Mouse (Mus musculus): Measurements from ENCODE around the gene Bcl2l13.
A peak's percentile ranks its signal among the peaks of the same experiment; 100 is the strongest.
"Not testable (repeated sequence)": the region's sequence is repeated elsewhere in the genome, so short reads cannot be mapped to it uniquely, and the experiment has no call there.

The Bcl2l13 gene

DNA sequence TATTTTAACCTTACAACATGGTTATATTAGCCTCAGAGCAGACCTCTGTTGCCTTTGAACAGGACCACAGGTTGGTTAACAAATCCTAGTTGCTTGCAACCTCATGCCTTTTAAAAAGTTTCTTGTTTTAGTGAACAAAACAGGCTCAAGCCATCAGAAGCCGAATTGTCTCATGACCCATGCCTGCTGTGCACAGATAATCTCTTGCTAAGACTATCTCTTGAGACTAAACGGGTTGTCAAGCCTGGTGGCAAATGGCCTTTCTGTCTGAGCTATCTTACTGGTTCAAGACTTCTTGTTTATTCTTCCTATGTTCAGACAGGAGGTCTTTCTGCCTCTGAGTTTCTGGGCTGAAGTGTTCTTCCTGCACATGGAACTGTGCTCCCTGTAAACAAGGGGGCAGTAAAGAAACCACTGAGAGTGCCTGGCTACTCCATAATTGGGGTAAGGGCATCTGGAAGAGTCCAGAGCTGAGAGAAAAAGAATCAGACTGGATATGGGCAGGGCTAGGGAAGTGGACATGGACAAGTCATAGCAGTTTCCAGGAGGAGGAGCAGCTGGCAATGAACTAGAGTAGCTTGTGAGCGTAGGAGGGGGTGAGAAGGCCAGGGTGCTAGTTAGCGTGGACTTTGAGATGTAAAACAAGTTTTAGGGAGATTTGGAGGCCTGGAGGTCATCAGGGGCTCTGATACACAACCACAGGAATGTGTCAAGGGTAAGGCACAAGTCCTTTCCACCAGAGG, 5.0 kb upstream of the Bcl2l13 start:
- no peak for DNase-seq (ENCODE audit: low spot score)

DNA sequence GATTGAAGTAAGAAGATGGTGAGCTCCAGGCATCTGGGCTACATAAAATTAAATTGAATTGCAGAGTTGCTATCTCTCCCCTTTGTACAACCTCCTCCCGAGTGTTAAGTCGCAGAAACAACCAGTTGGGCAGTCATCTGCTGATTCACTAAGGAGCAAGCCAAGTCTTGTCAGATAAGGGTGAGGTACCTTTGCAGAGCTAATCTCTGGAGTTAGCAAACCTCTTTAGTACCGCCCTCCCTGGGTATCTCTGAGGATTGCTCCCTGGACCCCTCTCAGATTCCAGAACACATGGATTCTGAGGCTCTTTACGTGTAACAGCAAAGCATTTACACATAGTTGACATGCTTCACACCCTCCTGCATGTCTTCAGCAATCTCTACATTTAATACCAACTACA, 3.9 kb upstream of the Bcl2l13 start:
- DNase-seq (ENCODE audit: low spot score): no peak

DNA sequence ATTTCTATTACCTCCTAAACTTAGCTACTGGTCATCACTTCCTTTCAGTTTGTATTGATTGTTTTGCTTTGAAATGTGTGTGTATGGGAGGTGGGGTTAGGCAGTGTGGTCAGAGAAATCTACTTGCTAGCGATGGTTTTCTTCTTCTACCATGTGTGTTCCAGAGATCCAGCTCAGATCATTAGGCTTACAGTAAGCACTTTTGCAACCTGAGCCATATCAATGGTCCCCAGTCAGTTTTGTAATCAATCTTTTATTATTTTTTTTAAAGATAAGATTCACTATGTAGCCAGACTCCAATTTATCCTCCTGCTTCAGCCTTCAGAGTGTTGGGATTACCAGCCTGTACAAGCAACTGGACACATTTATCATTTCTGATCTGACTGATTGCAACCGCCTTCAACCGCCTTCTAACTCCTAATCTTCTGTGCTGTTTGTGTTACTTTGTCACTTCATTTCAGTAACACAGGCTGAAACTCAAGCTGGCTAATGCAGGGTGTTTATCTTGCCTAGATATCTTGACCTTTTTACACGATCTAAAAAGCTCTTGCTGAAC, 1.2 kb upstream of the Bcl2l13 start:
- DNase-seq (ENCODE audit: low spot score): no peak

DNA sequence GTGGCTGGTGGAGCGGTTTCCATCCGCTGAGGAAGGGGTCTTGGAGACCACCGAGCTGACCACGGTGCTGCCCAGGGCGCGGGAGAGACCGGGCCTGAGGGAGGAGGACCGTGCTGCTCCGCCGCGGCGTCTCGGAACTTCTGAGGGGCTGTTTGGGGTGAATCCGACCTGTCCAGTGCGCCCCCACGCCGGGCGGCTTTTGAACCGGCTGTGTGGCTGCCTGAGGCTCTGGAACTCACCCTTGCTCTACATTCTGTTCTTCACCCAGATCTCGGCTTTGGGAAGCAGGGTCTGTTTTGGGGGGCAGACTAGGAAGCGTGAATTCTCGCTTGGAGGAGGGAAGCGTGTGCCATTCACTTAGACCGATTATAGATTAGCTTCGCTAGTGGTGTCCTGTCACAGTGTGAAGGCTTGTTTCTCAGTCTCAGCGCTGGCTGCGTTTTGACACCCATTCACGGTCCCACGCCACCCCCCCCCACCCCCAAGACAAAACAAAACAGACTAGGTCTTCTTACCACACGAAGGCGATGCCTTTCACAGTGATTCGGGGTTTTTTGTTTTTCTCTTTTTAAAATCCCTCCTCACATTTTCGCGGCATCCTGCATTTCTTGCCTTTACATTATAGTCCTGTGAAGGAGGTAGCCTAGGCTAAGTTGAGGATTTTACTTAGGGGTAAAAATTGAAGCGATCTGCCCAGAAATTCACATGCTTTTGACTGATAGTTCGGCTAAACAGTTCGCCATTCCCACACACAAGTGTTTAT, 558 bp downstream of the Bcl2l13 start:
- no peak for DNase-seq (ENCODE audit: low spot score)

DNA sequence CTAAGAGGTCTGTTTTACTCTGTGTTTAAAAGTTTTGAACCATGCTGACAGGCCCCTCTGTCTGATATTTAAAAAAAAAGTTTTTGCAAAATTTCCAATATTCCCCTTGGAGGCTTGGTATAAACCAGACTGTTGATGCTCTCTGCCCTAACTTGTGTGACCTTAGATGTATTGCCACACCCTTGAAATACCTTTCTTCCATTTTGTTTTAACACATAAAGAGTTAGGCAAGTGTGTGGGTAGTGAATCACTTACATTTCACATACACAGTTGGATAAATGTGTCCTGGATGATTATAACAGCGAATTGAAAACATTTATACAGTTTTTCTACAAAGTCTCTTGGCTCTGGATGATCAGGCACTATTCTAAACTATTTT, 1.1 kb downstream of the Bcl2l13 start:
- DNase-seq (ENCODE audit: low spot score): no peak

DNA sequence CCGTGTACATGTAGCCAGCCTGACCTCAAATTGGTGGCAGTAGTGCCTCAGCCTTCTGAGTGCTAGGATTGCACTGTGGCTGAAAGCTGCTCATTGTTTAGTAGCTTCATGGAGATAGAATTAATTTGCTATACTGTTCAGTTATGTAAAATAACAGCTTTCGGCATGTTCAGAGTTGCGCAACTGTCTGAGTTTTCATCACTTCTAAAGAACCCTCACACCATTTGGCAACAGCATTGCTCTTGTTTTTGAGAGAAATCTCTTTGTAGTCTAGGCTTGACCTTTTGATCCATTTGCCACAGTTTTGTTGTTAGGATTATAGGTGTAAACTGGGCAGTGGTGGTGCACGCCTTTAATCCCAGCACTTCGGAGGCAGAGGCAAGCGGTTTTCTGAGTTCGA, 4.2 kb downstream of the Bcl2l13 start:
- DNase-seq (ENCODE audit: low spot score): no peak

DNA sequence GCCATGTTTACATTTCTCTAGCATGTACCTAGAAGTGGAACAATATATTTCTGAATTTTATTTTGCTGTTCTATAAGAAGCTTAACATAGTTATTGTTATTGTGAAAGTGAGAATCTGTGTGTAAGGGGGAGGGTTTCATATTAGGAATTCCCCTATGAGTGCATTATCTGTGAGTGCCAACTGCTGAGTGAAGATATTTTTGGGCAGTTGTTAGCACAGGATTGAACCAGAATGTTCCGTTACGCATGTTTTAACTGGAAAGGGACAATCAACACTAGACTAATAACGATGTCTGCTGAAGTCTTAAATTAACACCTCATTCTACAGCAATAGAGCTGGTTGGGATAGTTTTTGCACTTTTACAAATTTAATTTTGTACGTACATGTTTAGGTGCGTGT, 5.7 kb downstream of the Bcl2l13 start:
- DNase-seq (ENCODE audit: low spot score): no peak

DNA sequence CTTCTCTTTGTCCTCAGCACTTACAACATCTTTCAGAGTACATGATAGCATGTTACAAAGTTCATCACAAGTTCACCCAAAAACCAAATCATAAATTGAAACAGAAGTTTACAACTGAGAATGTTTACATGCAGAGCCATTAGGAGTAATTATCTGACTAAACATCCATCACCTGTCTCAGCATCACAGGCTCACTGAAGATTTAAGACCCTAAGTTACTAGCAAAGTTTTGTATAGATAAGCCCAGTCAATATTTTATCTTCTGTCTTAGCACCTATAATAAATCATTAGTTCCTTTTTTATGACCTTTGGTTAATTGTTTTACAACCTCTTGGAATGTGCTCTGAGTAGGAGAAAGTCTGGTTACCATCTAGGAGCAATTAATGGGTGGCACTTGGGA, 14.7 kb downstream of the Bcl2l13 start:
- not testable (repeated sequence) for DNase-seq (ENCODE audit: low spot score)

DNA sequence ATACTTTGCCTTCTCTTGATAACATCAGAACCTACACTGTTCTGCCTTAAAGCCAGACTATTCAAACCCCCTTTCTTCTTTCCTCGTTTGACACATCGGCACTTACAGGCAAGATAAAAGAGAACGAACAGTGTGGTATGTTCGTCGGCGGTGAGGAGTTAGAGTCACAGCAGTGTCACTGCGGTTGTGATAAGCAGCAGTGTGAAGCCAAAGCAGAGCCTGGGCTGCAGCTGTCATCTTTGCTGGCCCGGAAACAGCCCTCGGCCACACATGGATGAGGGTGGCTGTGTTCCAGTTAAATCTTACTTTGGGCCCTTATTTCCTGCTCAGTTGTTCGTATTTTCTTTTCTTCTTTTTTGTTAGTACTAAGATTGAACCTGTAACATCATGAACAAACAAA, 18.4 kb downstream of the Bcl2l13 start:
- DNase-seq (ENCODE audit: low spot score): no peak

DNA sequence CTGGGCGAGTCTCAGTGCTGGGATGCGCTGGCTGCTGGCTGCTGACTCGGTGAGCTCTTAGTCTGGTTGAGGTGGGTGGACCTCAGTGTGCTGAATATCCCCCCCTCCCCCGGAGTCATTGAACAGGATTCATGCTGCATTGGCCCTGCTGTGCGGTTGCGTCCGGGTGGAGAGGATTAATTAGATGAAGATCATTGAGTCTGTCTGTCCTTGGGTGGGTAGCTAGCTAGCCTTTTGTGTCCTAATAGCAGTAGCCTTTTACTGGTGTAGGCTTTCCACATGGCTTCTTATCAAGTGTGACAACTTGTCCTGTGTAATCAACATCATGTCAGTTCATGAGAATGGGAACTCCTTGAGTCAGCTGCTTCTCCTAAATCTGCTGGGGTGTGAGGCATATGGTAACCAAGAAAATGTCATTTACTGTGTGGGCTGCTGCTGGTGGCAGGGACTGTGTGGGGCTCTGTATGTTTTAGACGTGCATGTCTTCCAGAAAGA, 22.3 kb downstream of the Bcl2l13 start:
- DNase-seq (ENCODE audit: low spot score): peak; percentile 41

DNA sequence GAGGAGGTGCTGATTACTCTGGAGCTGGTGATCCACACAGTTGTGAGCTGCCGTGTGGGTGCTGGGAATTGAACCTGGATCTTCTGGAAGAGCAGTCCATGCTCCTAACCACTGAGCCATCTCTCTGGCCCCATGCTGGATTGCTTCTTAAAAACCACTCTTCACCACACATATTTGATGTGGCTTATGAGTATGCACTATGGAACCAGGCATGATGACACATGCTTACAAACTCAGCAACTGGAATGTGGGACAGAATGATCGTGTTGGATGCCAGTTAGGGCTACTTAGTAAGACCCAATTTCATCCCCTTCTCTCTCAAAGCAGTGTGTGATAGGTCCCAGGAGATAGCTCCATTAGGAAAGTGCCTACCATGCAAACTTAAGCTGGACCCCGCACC, 24.1 kb downstream of the Bcl2l13 start:
- no peak for DNase-seq (ENCODE audit: low spot score)

DNA sequence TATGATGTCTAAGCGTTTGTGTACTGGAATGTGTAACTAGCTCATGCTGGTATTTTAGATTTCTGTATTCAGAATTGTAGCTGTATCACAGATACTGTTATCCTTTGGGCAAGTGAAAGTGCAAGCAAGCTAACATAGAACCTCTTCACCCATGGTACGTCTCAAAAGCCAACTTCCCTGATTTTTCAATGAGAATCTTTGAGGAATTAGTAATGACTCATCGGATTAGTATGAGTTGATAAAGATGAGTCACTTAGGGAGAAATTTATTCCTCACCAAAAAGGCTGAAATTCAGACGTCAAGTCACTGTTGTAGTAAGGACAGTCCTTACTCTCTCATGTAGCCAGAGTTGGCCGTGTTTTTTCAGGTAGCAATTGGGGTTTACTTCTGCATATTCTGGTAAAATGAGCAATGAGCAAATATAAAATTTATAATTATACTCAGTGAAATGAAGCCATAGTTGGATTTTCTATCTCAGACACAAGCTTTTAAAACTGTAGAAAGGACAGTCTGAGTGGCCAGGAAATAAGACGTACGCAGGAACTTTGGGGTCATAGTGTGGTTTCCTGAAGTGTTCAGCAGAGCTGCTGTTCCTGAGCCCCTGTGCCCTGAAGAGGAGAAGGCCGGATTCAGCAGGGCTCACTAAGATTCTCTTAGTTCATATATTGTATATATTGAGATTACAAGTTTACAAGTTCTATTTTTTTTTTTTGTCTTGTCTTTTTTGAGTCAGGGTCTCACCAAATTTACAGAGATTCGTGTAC, 30.2 kb downstream of the Bcl2l13 start:
- DNase-seq (ENCODE audit: low spot score): no peak

DNA sequence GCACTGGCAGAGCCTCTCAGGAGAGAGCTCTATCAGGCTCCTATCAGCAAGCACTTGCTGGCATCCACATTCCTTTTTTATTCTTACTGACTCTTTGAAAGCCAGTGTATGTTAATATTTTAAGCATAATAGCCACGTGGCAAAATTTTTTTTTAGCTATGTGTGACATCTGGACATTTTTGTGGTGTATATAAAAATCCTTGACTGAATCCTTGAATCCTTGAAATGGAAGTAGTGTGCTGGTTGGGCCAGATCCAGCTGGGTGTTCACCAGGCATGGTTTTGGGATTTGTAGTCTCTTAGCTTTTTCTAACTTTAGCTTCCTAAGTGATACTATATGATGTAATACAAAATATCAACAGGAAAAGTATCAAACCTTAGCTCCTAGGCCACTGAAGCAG, 32.8 kb downstream of the Bcl2l13 start:
- no peak for DNase-seq (ENCODE audit: low spot score)

DNA sequence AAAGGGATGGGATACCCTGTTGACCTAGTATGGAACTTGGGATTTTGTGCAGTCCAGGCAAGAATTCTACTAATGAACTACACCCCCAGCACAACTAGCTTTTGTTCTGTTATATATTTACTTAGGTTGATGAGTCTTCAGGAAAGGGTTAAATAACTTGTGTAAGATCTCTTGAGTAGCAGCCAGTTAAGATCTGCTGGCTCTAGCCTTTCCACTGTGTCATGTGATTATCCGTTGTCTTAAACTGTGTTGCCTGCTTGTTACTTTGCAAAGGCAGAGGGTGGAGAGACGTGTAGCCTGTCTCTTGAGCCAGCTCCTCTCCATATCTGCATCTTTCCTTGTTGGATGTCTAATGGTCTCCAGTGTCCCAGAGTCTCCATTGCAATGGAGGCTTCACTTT, 35.3 kb downstream of the Bcl2l13 start:
- DNase-seq (ENCODE audit: low spot score): no peak

DNA sequence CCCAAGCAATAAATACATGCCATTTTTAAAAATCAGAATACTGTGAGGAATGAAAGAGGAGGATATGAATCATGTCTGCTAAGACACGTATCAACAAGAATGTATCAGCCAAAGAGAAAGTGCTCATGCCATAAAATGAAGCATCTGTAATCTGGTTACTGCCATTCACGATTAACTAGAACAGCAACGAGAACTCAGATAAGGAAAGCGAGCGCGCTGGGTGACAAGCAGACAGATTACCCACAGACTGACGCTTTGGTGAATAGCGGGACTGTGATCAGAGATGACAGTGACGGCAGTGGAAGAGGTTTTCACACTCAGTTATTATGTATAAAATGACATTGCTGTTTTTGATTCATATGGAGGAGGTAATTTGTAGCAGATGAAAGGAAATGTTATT, 37.9 kb downstream of the Bcl2l13 start:
- DNase-seq (ENCODE audit: low spot score): no peak

DNA sequence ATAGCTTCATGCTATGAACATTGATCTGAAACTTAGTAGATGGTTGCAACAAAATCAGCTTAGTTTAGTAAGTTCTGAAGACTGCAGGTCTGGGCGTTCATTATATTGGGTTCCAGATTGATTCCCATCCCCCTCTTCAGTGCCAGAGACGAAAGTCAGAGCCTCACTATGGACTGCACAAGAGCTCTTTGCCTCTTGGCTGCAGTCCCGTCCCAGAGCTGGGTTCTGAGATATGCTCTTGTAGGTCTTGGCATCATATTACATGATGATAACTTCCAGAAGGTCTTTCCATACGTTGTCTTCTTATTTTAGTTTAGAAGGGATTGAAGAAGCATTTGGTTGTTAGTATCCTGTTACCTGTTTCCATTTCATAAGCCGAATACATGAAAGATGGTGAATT, 43.0 kb downstream of the Bcl2l13 start:
- DNase-seq (ENCODE audit: low spot score): no peak

DNA sequence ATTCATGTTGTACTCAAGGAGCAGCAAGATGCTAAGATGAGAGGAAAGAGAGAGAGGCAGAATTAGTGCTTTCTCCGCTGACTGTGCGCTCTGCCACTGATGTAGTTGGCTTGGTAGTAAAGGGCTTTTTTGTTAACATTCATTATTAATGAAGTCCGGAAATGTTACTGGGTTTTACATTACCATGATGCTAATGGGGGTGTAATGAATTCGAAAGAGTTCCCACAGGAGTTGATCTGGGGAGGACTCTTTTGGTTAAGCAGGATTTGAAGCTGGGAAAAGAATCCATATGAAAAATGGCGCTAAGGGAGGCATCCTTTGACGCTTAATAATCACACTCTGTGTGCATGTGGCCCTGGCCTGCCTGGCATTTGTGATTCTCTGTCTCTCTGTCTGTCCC, 48.4 kb downstream of the Bcl2l13 start:
- DNase-seq (ENCODE audit: low spot score): no peak

DNA sequence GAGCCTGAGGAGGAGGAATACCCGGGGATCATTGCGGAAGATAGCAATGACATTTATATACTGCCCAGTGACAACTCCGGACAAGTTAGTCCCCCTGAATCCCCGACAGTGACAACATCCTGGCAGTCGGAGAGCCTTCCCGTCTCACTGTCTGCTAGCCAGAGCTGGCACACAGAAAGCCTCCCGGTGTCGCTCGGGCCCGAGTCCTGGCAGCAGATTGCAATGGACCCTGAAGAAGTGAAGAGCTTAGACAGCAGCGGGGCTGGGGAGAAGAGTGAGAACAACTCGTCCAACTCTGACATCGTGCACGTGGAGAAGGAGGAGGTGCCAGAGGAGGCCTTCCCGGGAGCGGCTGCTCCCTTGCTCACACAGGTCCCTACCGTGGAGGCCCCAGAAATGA, 50.7 kb downstream of the Bcl2l13 start:
- DNase-seq (ENCODE audit: low spot score): no peak

DNA sequence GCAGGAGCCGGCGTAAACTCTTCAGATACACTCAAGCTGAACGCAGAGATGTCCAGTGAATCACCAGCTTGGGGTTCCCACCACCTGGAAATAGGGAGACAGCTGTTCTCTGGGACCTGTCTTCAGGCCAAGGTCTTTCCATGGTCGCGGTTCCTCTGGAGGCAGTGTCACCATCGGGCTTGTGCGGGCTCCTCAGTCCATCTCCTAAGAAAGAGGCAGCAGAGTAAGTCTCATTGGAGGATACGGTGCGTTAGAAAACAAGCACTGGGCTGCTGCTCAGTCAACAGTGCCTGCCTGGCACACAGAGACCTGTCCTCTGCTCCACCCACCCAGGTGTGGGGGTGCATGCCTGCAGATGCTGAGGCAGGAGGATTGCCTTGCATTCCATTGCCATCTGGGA, 58.1 kb downstream of the Bcl2l13 start:
- DNase-seq (ENCODE audit: low spot score): no peak

DNA sequence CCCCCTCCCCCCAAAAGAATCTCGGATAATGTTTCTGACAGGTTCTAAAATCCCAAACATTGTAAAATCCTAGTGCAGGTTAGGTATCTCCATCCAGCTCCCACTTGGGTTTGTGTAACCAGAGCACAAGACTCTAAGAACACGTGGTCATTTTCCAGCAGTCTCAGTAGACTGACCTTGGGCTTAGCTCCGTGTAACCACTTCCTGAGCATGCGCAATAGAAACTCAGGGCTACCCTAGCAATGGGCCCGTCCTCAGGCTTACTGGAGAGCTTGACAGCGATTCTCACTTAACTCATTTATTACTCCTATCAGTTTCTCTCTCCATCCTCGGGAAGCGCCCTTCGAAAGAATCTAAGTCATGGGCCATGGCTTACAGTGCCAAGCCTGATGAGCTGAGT, 58.5 kb downstream of the Bcl2l13 start:
- DNase-seq (ENCODE audit: low spot score): no peak

DNA sequence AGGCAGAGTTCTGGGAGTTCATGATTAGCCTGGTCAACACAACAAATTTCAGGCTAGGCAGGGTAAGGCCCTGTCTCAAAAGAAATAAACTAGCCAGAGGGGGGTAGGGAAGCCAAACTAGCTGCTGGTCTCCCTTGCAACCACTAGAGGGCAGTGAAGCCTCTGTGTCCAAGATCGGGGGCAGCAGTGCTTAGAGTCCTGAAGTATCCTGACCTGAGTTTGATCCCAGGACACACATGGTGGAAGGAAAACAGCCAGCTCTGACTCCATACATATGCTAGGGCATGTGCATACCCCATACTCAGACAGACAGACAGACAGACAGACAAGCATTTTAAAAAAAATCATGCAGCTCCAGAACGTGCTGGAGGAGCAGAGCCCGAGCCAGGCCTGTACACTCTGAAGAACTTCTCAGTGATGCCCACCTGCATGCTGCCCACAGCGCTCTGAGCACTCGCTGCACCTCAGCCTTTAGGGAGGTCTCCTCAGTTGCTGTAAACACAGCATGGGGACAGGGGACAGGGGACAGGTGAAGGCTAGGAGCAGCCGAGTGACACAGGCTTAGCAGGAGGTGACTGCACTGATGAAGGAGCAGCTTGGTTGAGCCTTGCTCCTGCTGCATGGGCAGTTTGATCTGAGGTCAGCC, 62.3 kb downstream of the Bcl2l13 start:
- DNase-seq (ENCODE audit: low spot score): peak; percentile 34

Data from layer of hippocampus, adult 11-12 months (tissue).